Mouse (Mus musculus) midbrain, embryonic 14.5 days (tissue): ENCODE measurements around the gene Rab3b. TPM values are rescaled to one million over a fixed set of nuclear protein-coding genes. Genes with fewer than 3 reads are reported as not detected.
"Not testable (repeated sequence)": the region's sequence is repeated elsewhere in the genome, so short reads cannot be mapped to it uniquely, and the experiment has no call there.

ENCODE experiments used
- ATAC-seq: fragments of 200-750 bp; cut with Nextera tagmentation; 2 replicates; pipeline ENCODE4 v1.8.0; 2017; ENCODE audit warnings: moderate number of reproducible peaks, moderate library complexity; ENCODE audit not compliant: low FRiP score, low TSS enrichment
- DNase-seq: peaks from one replicate; pipeline ENCODE4 v3.0.0-alpha.2; 2015
- H3K27ac ChIP-seq: fragments of 300-500 bp; sonication (generic); replicated peaks from 2 replicates; pipeline ENCODE4 v1.5.1; 2014; ENCODE audit warnings: mild to moderate bottlenecking, low read depth, low read length, moderate library complexity
- H3K27me3 ChIP-seq: fragments of 300-500 bp; sonication (generic); 2 replicates; pipeline ENCODE4 v1.6.1; 2014; ENCODE audit warnings: low read length, control low read depth, mixed read lengths; ENCODE audit not compliant: control insufficient read depth, insufficient read depth
- H3K36me3 ChIP-seq: fragments of 300-500 bp; sonication (generic); 2 replicates; pipeline ENCODE4 v1.6.1; 2014; ENCODE audit warnings: low read length, control low read depth; ENCODE audit not compliant: control insufficient read depth, insufficient read depth
- H3K4me1 ChIP-seq: fragments of 300-500 bp; sonication (generic); 2 replicates; pipeline ENCODE4 v1.6.1; 2014; ENCODE audit warnings: mild to moderate bottlenecking, antibody characterized with exemption, low read length, control low read depth; ENCODE audit not compliant: control insufficient read depth, insufficient read depth
- H3K4me2 ChIP-seq: fragments of 300-500 bp; sonication (generic); 2 replicates; pipeline ENCODE4 v1.6.1; 2014; ENCODE audit warnings: mild to moderate bottlenecking, low read length, moderate library complexity
- H3K4me3 ChIP-seq: fragments of 300-500 bp; sonication (generic); replicated peaks from 2 replicates; pipeline ENCODE4 v1.5.1; 2014; ENCODE audit warnings: low read depth, low read length
- H3K9ac ChIP-seq: fragments of 300-500 bp; sonication (generic); replicated peaks from 2 replicates; pipeline ENCODE4 v1.6.1; 2014; ENCODE audit warnings: mild to moderate bottlenecking, low read length, moderate library complexity
- H3K9me3 ChIP-seq: fragments of 300-500 bp; sonication (generic); 2 replicates; pipeline ENCODE4 v1.6.1; 2016; ENCODE audit warnings: low read length, control low read depth, mixed read lengths; ENCODE audit not compliant: control insufficient read depth
- WGBS: fragments of 180-500 bp; shearing (Covaris S2); extraction: QIAGEN DNeasy Blood & Tissue Kit; methylation state at CpG from one replicate; pipeline ENCODE4 v1.1.7; 2014; 5-methylcytosine and 5-hydroxymethylcytosine counted together
- polyA plus RNA-seq: library from polyadenylated mRNA; unstranded; fragments of >200 nt; fragmentation: Nextera tagmentation; extraction: Ambion mirVana; gene quantifications from 2 replicates; pipeline ENCODE4 v1.2.1, GENCODE M21; 2014

Gene Rab3b
- polyA plus RNA-seq, 1 experiment from 2014 or later: 110 TPM

DNA sequence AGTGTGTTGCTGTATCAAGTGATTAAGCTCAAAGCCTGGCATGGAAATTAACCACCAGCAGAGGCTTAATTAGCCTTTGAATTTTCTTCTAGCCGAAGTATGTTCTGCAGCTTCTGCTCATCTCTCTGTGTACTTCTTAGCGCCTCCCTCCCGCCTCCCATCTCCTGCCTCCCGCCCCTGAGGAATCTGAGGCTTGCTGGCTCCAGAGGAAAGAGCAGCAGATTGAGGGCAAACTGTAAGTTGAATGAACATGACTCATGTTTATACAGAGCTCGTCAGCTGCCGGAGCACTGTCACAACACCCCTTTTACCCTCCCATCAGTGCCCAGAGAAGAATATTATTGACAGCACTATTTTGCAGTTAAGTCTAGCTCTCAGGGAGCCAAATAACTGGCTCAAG, 27.0 kb downstream of the Rab3b start:
- WGBS: 25% methylated on average over 6 of the region's 6 CpGs
- Histone ChIP-seq H3K27ac (no peak overlapping the region), H3K9me3 (no peaks in the 10 kb centered on the region; the same call in 1 of the 2 replicates), H3K4me3 (no peak overlapping the region), H3K9ac (no peak overlapping the region), H3K36me3 (no peaks in the 10 kb centered on the region), H3K4me1 (peaks cover 5% of the 10 kb centered on the region; the same call in 1 of the 2 replicates), H3K27me3 (no peaks in the 10 kb centered on the region), H3K4me2 (no peak overlapping the region)
- ATAC-seq (no peak), DNase-seq (peak; percentile 34)

DNA sequence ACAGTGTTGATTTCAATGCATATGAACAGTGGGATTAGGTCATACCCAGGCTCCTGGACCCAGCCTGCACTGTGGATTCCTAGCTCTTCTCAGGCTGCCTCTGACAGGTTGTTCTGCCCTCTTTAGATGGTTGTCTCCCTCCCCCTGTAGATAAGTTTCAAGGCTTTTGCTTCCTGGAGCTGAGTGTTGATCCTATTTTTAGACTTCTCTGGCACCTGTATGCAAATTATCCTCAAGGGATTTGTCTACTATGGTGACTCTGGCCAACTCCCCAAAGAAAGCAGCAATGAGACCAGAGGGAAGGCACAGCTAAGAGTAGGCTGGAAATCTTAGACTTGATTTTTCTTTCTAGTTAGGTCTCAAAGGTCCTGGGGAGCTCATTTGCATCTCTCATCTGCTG, 28.6 kb downstream of the Rab3b start:
- no peak for DNase-seq
- ATAC-seq: no peak
- H3K9ac ChIP-seq: no peak overlapping the region

DNA sequence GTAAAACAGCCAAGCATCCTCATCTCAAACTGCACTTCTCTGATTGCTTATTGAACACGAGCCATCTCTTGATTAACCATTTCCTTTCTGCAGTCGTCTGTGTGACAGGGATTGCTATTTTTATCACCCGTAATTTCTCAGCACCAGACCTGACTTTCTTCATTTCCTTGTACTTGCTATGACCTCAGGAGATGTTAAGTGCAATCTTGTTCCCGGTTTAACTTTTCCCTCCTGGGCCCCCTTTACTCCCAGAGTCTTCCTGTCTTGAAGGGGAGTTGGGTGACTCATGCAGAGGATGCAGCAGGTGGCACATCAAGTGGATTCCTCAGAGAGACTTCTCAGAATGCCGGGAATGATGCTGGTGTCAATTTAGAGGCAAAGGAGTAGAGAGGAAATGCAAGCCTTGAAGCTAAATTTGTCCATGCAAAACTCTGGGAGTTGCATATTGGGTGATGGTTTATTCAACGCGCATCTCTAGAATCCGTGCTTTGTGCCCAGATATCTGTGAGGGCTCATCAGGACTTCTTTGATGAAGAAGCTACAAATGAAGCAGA, 31.1 kb downstream of the Rab3b start:
- Histone ChIP-seq H3K36me3 (no peaks in the 10 kb centered on the region), H3K27me3 (no peaks in the 10 kb centered on the region), H3K9ac (no peak overlapping the region), H3K4me2 (no peak overlapping the region), H3K9me3 (no peaks in the 10 kb centered on the region; the same call in 1 of the 2 replicates), H3K27ac (no peak overlapping the region), H3K4me1 (peaks cover 5% of the 10 kb centered on the region; the same call in 1 of the 2 replicates), H3K4me3 (no peak overlapping the region)
- DNase-seq (no peak), ATAC-seq (no peak)
- WGBS: 81% methylated on average over 8 of the region's 8 CpGs

More for the DNA sequence above, 28.6 kb downstream of the Rab3b start:
- Histone ChIP-seq H3K27me3 (no peaks in the 10 kb centered on the region), H3K9me3 (no peaks in the 10 kb centered on the region; the same call in 1 of the 2 replicates), H3K4me3 (no peak overlapping the region), H3K27ac (no peak overlapping the region), H3K4me2 (no peak overlapping the region), H3K4me1 (peaks cover 5% of the 10 kb centered on the region; the same call in 1 of the 2 replicates), H3K36me3 (no peaks in the 10 kb centered on the region)

DNA sequence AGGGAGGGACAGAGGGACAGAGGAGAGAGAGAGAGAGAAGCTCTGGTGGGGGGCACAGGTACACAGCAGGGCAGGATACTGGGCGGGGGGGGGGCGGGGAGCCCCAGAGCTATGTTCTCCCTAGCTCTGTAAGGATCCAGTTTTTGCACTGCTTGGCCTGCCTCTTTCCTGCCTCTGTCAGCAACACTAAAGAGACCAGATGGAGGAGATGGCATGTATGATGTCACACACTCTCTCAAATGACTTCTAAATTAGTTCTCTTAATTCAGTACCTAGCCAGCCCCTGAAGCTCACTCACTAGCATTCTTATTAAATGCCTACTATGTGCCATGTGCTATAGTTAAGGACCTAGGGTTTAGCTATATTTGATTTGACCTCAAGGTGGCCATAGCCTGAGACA, 33.0 kb downstream of the Rab3b start:
- H3K4me3 ChIP-seq: no peak overlapping the region
- no peaks in the 10 kb centered on the region for H3K27me3 ChIP-seq
- whole genome bisulfite sequencing: 80% methylated on average over 2 of the region's 2 CpGs
- H3K4me2 ChIP-seq: no peak overlapping the region
- H3K9me3 ChIP-seq: no peaks in the 10 kb centered on the region
- no peak for ATAC-seq
- no peak overlapping the region for H3K27ac ChIP-seq
- no peaks in the 10 kb centered on the region for H3K36me3 ChIP-seq
- peaks cover 5% of the 10 kb centered on the region; the same call in 1 of the 2 replicates for H3K4me1 ChIP-seq
- no peak overlapping the region for H3K9ac ChIP-seq
- no peak for DNase-seq

DNA sequence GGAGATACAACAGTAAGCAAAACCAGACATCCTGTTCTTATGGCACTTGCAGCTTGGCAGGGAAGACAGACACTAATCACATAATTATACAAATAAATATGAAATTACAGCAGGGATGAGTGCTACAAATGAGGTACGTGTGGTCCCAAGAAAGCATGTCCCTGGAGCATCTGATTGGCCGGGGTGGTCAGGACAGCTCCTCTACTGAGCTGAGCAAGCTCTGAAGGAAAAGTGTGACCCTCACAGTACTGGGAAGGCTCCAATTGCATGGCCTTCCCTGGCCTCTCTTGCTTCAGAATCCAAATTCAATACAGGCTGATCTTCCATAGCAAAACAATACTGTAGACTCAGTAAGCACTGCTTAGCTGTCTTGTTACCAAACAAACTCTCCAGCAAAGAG, 34.3 kb downstream of the Rab3b start:
- Histone ChIP-seq H3K9ac (no peak overlapping the region), H3K4me1 (no peaks in the 10 kb centered on the region), H3K27me3 (no peaks in the 10 kb centered on the region), H3K9me3 (no peaks in the 10 kb centered on the region), H3K36me3 (no peaks in the 10 kb centered on the region), H3K27ac (no peak overlapping the region), H3K4me2 (no peak overlapping the region), H3K4me3 (no peak overlapping the region)
- ATAC-seq (no peak), DNase-seq (no peak)
- 92% methylated on average over 2 of the region's 2 CpGs for WGBS

DNA sequence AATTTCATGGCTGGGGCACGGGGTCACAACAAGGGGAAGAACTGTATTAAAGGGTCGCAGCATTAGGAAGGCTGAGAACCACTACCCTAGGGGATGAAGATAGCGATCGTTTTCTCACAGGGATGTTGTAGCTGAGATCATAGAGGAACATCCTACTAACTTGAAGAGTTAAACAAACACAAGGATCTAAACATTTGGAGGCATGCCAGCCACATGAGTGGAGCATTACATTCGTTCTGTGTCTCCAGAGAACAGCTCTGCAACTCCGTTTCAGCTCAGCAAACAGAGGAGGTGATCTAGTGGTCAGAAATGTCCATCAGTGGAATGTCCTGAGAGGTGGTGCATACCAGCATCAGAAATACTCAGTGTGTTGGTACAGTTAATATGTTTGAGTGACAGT, 35.5 kb downstream of the Rab3b start:
- Histone ChIP-seq H3K27me3 (no peaks in the 10 kb centered on the region), H3K27ac (no peak overlapping the region), H3K9ac (no peak overlapping the region), H3K36me3 (no peaks in the 10 kb centered on the region), H3K9me3 (no peaks in the 10 kb centered on the region), H3K4me3 (no peak overlapping the region), H3K4me1 (no peaks in the 10 kb centered on the region), H3K4me2 (no peak overlapping the region)
- no peak for DNase-seq
- 80% methylated on average over 6 of the region's 6 CpGs for WGBS
- ATAC-seq: no peak

DNA sequence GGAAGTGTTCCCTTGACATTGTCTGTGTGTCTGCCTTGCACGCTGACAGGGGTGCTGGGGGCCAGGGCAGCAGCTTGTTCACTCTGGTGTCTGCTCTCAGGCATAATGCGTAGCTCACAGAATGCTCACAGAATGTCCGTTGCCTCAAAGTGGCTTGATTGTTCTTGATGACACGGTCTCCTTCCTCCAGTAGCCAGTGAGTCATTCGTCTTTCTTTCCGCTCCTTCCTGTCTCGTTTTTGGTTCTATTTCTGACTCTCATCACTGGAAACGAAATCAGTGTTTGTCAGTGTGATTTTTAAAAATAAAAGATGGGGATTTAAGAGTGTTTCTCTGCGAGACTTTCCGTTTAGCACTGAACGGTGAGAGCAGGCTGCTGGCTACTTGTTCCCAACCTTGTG, 36.2 kb downstream of the Rab3b start:
- H3K4me1 ChIP-seq: no peaks in the 10 kb centered on the region
- H3K36me3 ChIP-seq: no peaks in the 10 kb centered on the region
- no peak overlapping the region for H3K4me3 ChIP-seq
- no peak overlapping the region for H3K27ac ChIP-seq
- WGBS: 73% methylated on average over 11 of the region's 11 CpGs
- H3K27me3 ChIP-seq: no peaks in the 10 kb centered on the region
- ATAC-seq: no peak
- DNase-seq: no peak
- H3K9ac ChIP-seq: no peak overlapping the region
- H3K4me2 ChIP-seq: no peak overlapping the region
- H3K9me3 ChIP-seq: no peaks in the 10 kb centered on the region

DNA sequence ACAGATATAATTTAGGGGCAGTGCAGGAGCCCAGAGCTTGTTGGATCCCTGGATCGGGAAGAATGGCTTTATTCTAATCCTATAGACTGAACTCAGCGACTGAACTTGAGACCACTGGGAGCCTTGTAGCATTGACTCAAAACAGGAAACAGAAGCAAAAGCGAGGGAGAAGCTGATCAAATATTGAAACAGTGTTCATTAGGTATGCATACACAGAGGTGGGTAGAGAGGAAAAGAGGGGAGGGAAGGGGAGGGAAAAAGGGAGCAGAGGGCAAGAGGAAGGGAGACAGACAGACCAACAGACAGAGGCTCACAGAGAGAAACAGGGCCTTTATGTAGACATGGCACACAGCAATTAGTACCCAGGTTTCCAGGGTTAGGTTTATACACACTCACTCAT, 38.8 kb downstream of the Rab3b start:
- Histone ChIP-seq H3K27ac (no peak overlapping the region), H3K9ac (no peak overlapping the region), H3K4me2 (no peak overlapping the region), H3K9me3 (no peaks in the 10 kb centered on the region), H3K4me3 (no peak overlapping the region), H3K36me3 (no peaks in the 10 kb centered on the region), H3K4me1 (no peaks in the 10 kb centered on the region), H3K27me3 (no peaks in the 10 kb centered on the region)
- ATAC-seq (no peak), DNase-seq (no peak)
- 65% methylated on average over 3 of the region's 3 CpGs for WGBS

DNA sequence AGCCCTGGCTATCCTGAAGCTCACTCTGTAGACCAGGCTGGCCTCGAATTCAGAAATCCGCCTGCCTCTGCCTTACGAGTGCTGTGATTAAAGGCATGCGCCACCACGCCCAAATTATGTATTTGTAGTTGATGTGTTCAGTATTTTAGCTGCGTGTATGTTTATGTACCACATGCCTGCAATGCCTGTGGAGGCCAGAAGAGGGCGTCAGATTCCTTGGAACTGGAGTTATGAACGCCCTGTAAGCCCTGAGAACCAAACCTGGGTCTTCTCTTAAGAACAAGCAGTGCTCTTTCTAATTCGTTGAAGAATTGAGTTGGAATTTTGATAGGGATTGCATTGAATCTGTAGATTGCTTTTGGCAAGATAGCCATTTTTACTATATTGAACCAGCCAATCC, 49.1 kb downstream of the Rab3b start:
- H3K9ac ChIP-seq, H3K4me3 ChIP-seq, H3K4me1 ChIP-seq, H3K4me2 ChIP-seq, ATAC-seq, H3K36me3 ChIP-seq, H3K27ac ChIP-seq, H3K27me3 ChIP-seq, H3K9me3 ChIP-seq, DNase-seq: not testable (repeated sequence)
- 84% methylated on average over 9 of the region's 9 CpGs for WGBS
